Mouse (Mus musculus): Measurements from ENCODE around the gene Nupl2.

Gene Nupl2

DNA sequence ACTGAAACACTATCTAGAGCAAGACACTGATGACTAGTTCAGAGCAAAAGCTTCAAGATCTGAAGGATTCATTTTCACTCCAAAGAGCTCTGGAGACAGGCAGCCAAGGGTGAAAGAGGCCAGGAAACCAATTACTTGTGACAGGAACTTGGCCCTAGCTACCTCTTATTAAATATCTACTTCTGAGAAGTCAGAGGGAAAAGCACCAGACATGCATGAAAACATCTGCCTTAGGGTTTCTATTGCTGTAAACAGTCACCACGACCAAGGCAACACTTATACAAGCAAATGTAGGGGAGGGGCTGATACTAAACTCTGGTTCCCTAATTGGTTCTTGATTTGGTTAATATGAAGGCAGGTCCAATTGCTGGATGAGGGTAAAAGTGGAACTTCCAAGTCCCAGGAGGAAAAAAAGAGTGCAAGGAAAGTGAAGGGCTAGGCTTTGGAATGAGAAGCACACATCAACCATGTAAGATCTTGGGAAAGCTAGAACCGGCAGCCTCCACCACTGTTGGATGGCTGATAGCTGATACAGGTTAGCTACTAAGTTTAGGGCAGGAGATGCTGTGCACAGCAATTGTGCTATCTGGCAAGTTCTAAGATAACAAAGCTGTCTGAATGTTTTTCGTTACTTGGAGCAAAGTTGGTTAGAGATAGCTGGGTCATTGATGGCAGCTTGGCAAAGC lies 49.2 kb downstream of the Nupl2 start:
- no peak for DNase-seq

GRCm38 (mm10) chr5:24214547-24214878 lies 49.8 kb downstream of the Nupl2 start:
- DNase-seq = no peak

DNA sequence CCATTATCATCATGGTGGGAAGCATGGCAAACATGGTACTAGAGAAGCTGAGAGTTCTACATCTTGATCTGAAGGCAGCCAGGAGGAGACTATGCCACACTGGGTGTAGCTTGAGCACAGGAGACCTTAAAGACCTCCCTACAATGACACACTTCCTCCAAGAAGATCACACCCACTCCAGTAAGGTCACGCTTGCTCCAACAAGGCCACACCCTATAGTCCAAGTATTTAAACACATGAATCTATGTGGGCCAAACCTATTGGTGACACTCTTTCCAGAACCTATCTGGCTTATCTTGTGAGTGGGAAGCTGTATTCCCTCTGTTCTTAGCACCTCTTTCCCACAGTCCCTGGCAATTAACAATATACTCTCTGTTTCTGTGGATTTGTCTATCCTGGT lies 50.1 kb downstream of the Nupl2 start:
- no peak for DNase-seq

Data from cerebellum, postnatal 10 days (tissue).